Mouse (Mus musculus) stomach, embryonic 15.5 days (tissue): Measurements from ENCODE around the gene Hdac5. TPM values are rescaled to one million over a fixed set of nuclear protein-coding genes. Genes with fewer than 3 reads are reported as not detected.

Source experiments
- ATAC-seq: fragments of 200-750 bp; cut with Nextera tagmentation; 2 replicates; pipeline ENCODE4 v1.8.0; 2017; ENCODE audit warnings: low read depth, moderate number of reproducible peaks, moderate TSS enrichment; ENCODE audit not compliant: insufficient read depth, low FRiP score
- H3K27ac ChIP-seq: fragments of 300-500 bp; sonication (generic); 2 replicates; pipeline ENCODE4 v1.5.1; 2015; ENCODE audit warnings: mild to moderate bottlenecking, inconsistent platforms
- H3K27me3 ChIP-seq: fragments of 300-500 bp; sonication (generic); replicated peaks from 2 replicates; pipeline ENCODE4 v1.6.1; 2015; ENCODE audit warnings: inconsistent platforms
- H3K36me3 ChIP-seq: fragments of 300-500 bp; sonication (generic); 2 replicates; pipeline ENCODE4 v1.6.1; 2015; ENCODE audit warnings: inconsistent platforms
- H3K4me1 ChIP-seq: fragments of 300-500 bp; sonication (generic); 2 replicates; pipeline ENCODE4 v1.6.1; 2015; ENCODE audit warnings: inconsistent platforms
- H3K4me2 ChIP-seq: fragments of 300-500 bp; sonication (generic); 2 replicates; pipeline ENCODE4 v1.6.1; 2015; ENCODE audit warnings: mild to moderate bottlenecking, inconsistent platforms
- H3K4me3 ChIP-seq: fragments of 300-500 bp; sonication (generic); replicated peaks from 2 replicates; pipeline ENCODE4 v1.5.1; 2015; ENCODE audit warnings: inconsistent platforms
- H3K9ac ChIP-seq: fragments of 300-500 bp; sonication (generic); 2 replicates; pipeline ENCODE4 v1.6.1; 2015; ENCODE audit warnings: inconsistent platforms
- H3K9me3 ChIP-seq: fragments of 300-500 bp; sonication (generic); 2 replicates; pipeline ENCODE4 v1.6.1; 2016; ENCODE audit warnings: inconsistent platforms
- WGBS: fragments of 180-500 bp; shearing (Covaris S2); methylation state at CpG from one replicate; pipeline ENCODE4 v1.1.7; 2015; 5-methylcytosine and 5-hydroxymethylcytosine counted together
- polyA plus RNA-seq: library from polyadenylated mRNA; unstranded; fragments of >200 nt; fragmentation: Nextera tagmentation; extraction: Ambion mirVana; gene quantifications from 2 replicates; pipeline ENCODE4 v1.2.1, GENCODE M21; 2015

Hdac5 gene
- polyA plus RNA-seq, 1 experiment from 2014 or later = 68.7 TPM

GRCm38 (mm10) chr11:102211011-102211410, 19.0 kb downstream of the Hdac5 start:
- peaks cover 57% of the 10 kb centered on the region for H3K4me1 ChIP-seq
- ATAC-seq = no peak
- H3K9ac ChIP-seq = no peak overlapping the region
- no peak overlapping the region for H3K27ac ChIP-seq
- H3K4me3 ChIP-seq = no peak overlapping the region
- H3K36me3 ChIP-seq = 0 out of 2 replicates have a peak, but pooled peaks cover 2% of the 10 kb centered on the region
- H3K27me3 ChIP-seq = no peaks in the 10 kb centered on the region
- 28% methylated on average over 5 of the region's 5 CpGs for WGBS
- H3K4me2 ChIP-seq = no peak overlapping the region
- H3K9me3 ChIP-seq = no peaks in the 10 kb centered on the region

GRCm38 (mm10) chr11:102210185-102210584, 19.8 kb downstream of the Hdac5 start:
- Histone ChIP-seq H3K4me2 (no peak overlapping the region), H3K4me3 (no peak overlapping the region), H3K27me3 (no peaks in the 10 kb centered on the region), H3K9ac (no peak overlapping the region), H3K9me3 (no peaks in the 10 kb centered on the region), H3K27ac (no peak overlapping the region), H3K4me1 (peaks cover 49% of the 10 kb centered on the region), H3K36me3 (0 out of 2 replicates have a peak, but pooled peaks cover 2% of the 10 kb centered on the region)
- 69% methylated on average over 3 of the region's 3 CpGs for WGBS
- ATAC-seq = no peak

GRCm38 (mm10) chr11:102209742-102210141, 20.2 kb downstream of the Hdac5 start:
- H3K9me3 ChIP-seq = no peaks in the 10 kb centered on the region
- ATAC-seq = no peak
- H3K9ac ChIP-seq = no peak overlapping the region
- no peak overlapping the region for H3K4me2 ChIP-seq
- 32% methylated on average over 2 of the region's 2 CpGs for WGBS
- peaks cover 45% of the 10 kb centered on the region for H3K4me1 ChIP-seq
- H3K4me3 ChIP-seq = no peak overlapping the region
- no peaks in the 10 kb centered on the region for H3K27me3 ChIP-seq
- H3K27ac ChIP-seq = no peak overlapping the region
- 0 out of 2 replicates have a peak, but pooled peaks cover 2% of the 10 kb centered on the region for H3K36me3 ChIP-seq

- 33% methylated on average over 3 of the region's 4 CpGs for WGBS
- no peak overlapping the region for H3K4me3 ChIP-seq
- no peak for ATAC-seq
- no peaks in the 10 kb centered on the region for H3K9me3 ChIP-seq
- peaks cover 36% of the 10 kb centered on the region for H3K4me1 ChIP-seq
- no peaks in the 10 kb centered on the region for H3K27me3 ChIP-seq
- no peak overlapping the region for H3K4me2 ChIP-seq
- H3K27ac ChIP-seq = no peak overlapping the region
- H3K9ac ChIP-seq = no peak overlapping the region
- H3K36me3 ChIP-seq = 0 out of 2 replicates have a peak, but pooled peaks cover 8% of the 10 kb centered on the region
These were observed 21.1 kb downstream of the Hdac5 start for GRCm38 (mm10) chr11:102208846-102209245.

DNA sequence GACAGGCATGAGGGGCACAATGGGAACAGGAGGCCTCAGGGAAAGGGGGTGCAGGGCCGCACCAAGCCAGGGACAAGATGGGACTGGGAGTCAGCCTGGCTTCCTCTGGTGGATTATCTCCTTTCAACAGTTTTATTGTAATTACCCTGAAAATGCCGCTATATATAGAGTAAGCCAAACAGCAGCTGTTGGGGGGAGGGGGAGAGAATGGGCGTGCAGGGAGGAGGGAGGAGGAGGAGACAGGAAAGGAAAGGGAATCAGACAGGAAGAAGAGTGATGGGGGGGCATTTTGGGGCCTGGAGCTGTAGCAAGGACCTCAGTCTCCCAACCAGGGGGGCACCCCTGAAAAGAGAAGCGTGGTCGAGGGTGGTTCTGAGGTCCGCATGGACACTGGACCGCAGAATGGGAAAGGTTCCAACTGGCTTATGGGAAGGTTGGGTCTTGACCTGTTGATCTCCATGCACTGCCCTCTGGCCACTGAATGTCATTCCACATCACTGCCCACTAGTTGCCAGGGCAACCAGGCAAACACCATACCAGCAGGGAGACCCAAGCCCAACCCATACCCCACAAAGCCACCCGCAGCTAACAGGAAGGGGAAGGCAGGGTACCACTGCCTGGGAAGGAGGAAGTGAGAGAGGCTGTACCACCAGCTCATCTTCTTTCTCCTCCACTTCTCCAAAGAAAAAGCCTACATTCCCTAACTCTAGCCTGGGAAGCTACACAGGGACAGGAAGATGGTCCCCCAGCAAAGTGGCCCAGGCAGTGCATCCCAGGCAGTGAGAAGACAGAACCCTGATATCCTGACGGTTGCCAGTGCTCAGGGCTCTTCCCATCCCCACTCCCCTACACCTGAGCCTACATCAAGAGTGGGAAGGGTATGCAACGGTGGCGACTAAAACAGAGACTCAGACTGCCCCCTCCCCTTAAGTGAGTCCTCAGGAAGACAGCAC, 21.9 kb downstream of the Hdac5 start:
- ATAC-seq = 0 out of 2 replicates have a peak, but pooled peaks have one; percentile 4
- Histone ChIP-seq H3K27me3 (no peaks in the 10 kb centered on the region), H3K4me1 (peaks cover 29% of the 10 kb centered on the region), H3K9ac (no peak overlapping the region), H3K9me3 (no peaks in the 10 kb centered on the region), H3K4me3 (no peak overlapping the region), H3K4me2 (peak overlapping the region; percentile 2; the same call in 1 of the 2 replicates), H3K36me3 (peaks cover 14% of the 10 kb centered on the region; the same call in 1 of the 2 replicates), H3K27ac (peak overlapping the region; percentile 63)
- WGBS = 45% methylated on average over 11 of the region's 11 CpGs

GRCm38 (mm10) chr11:102206481-102206880, 23.5 kb downstream of the Hdac5 start:
- no peak for ATAC-seq
- 84% methylated on average over 30 of the region's 30 CpGs for WGBS
- Histone ChIP-seq H3K4me2 (no peak overlapping the region), H3K27me3 (no peaks in the 10 kb centered on the region), H3K4me3 (no peak overlapping the region), H3K9ac (no peak overlapping the region), H3K9me3 (no peaks in the 10 kb centered on the region), H3K27ac (no peak overlapping the region), H3K4me1 (peaks cover 24% of the 10 kb centered on the region), H3K36me3 (peaks cover 22% of the 10 kb centered on the region)

- H3K4me2 ChIP-seq = no peak overlapping the region
- no peak overlapping the region for H3K4me3 ChIP-seq
- WGBS = 70% methylated on average over 12 of the region's 12 CpGs
- H3K27ac ChIP-seq = no peak overlapping the region
- H3K27me3 ChIP-seq = no peaks in the 10 kb centered on the region
- no peaks in the 10 kb centered on the region for H3K4me1 ChIP-seq
- no peak overlapping the region for H3K9ac ChIP-seq
- no peaks in the 10 kb centered on the region for H3K9me3 ChIP-seq
- peaks cover 59% of the 10 kb centered on the region for H3K36me3 ChIP-seq
- 0 out of 2 replicates have a peak, but pooled peaks have one; percentile 28 for ATAC-seq
These were observed 28.6 kb downstream of the Hdac5 start for GRCm38 (mm10) chr11:102201408-102201821.

- peaks cover 70% of the 10 kb centered on the region for H3K36me3 ChIP-seq
- H3K4me1 ChIP-seq = no peaks in the 10 kb centered on the region
- ATAC-seq = no peak
- H3K4me2 ChIP-seq = no peak overlapping the region
- no peak overlapping the region for H3K27ac ChIP-seq
- H3K9ac ChIP-seq = no peak overlapping the region
- H3K9me3 ChIP-seq = no peaks in the 10 kb centered on the region
- no peak overlapping the region for H3K4me3 ChIP-seq
- H3K27me3 ChIP-seq = no peaks in the 10 kb centered on the region
- WGBS = 56% methylated on average over 9 of the region's 9 CpGs
These were observed 30.1 kb downstream of the Hdac5 start for GRCm38 (mm10) chr11:102199856-102200255.

GRCm38 (mm10) chr11:102198245-102198644, 31.7 kb downstream of the Hdac5 start:
- Histone ChIP-seq H3K4me3 (no peak overlapping the region), H3K9ac (no peak overlapping the region), H3K27ac (no peak overlapping the region), H3K9me3 (no peaks in the 10 kb centered on the region), H3K36me3 (peaks cover 64% of the 10 kb centered on the region), H3K4me1 (no peaks in the 10 kb centered on the region), H3K27me3 (no peaks in the 10 kb centered on the region), H3K4me2 (no peak overlapping the region)
- 65% methylated on average over 6 of the region's 6 CpGs for WGBS
- ATAC-seq = no peak

DNA sequence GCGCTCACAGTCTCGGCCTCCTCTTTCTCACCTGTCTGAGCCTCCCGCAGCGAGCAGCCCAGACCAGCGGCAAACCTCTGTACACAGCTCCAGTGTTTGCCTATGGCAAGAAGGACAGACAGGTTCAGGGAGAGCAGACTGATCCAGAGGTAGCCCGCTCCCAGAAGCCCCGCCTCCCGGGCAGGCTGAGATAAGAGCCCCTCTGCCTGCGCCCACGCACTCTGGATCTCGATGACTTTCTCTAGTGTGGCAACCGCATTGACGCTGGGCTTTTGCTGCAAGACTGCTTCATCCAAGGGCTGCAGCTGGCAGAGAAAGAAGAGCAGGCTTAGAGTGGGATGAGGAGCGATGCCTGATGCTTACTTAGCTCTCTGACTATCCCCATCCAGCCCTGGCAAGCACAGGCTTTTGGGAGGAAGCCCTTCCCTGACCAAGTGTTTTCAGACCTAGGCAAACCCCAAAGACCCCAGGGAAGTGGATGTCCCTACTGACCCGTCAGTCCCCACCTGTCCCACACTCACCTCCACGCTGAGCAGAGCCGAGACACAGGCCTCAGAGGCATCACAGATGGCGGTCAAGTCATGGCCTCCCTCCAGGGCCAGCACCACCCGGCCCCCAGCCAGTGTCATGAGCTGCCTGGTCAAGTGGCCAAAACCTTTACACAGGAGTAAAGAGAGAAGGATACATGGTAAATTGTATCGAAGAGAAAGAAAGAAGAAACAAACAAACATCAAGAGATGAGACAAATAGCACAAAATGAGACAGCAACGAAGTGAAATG, 33.8 kb downstream of the Hdac5 start:
- H3K27me3 ChIP-seq = no peaks in the 10 kb centered on the region
- no peak overlapping the region for H3K27ac ChIP-seq
- H3K36me3 ChIP-seq = peaks cover 55% of the 10 kb centered on the region
- peaks cover 1% of the 10 kb centered on the region; the same call in 1 of the 2 replicates for H3K4me1 ChIP-seq
- peak; percentile 57 for ATAC-seq
- H3K9ac ChIP-seq = no peak overlapping the region
- 75% methylated on average over 21 of the region's 21 CpGs for WGBS
- H3K9me3 ChIP-seq = no peaks in the 10 kb centered on the region
- no peak overlapping the region for H3K4me3 ChIP-seq
- no peak overlapping the region for H3K4me2 ChIP-seq

- Histone ChIP-seq H3K27ac (no peak overlapping the region), H3K4me2 (no peak overlapping the region), H3K4me3 (no peak overlapping the region), H3K36me3 (peaks cover 37% of the 10 kb centered on the region), H3K9me3 (no peaks in the 10 kb centered on the region), H3K27me3 (no peaks in the 10 kb centered on the region), H3K4me1 (peaks cover 17% of the 10 kb centered on the region; the same call in 1 of the 2 replicates), H3K9ac (no peak overlapping the region)
- WGBS = 87% methylated on average over 9 of the region's 9 CpGs
- ATAC-seq = no peak
These were observed 36.1 kb downstream of the Hdac5 start for GRCm38 (mm10) chr11:102193657-102194440.
